Mouse (Mus musculus): Measurements from ENCODE around the gene Myl6b. TPM values are rescaled to one million over a fixed set of nuclear protein-coding genes. Genes with fewer than 3 reads are reported as not detected.

Myl6b gene
- polyA plus RNA-seq, 1 experiment from 2014 or later, result 4.4 TPM

GRCm38 (mm10) chr10:128489785-128490184 lies 8.7 kb downstream of the Myl6b start:
- WGBS, result 59% methylated on average over 4 of the region's 4 CpGs
- peaks cover 8% of the 10 kb centered on the region for H3K4me1 ChIP-seq (ENCODE audit: insufficient read depth)
- H3K4me2 ChIP-seq, result no peak overlapping the region
- H3K36me3 ChIP-seq (ENCODE audit: insufficient read depth), result peaks cover 71% of the 10 kb centered on the region
- H3K27ac ChIP-seq (ENCODE audit: low read depth), result peak overlapping the region; percentile 95
- no peak for TF ChIP-seq CTCF (IDR thresholded peaks at IDR 0.05; ENCODE audit: low read depth)
- no peak for DNase-seq
- H3K9ac ChIP-seq, result no peak overlapping the region
- no peak for ATAC-seq (ENCODE audit: insufficient read depth)
- H3K9me3 ChIP-seq (ENCODE audit: low read depth, low read length), result no peaks in the 10 kb centered on the region
- no peak overlapping the region for H3K4me3 ChIP-seq (ENCODE audit: low read depth, low read length)
- no peaks in the 10 kb centered on the region for H3K27me3 ChIP-seq (ENCODE audit: insufficient read depth, low read length)

- TF ChIP-seq CTCF (IDR thresholded peaks at IDR 0.05; ENCODE audit: low read depth), result no peak
- Histone ChIP-seq H3K27ac (ENCODE audit: low read depth) (peak overlapping the region; percentile 95; the same call in 1 of the 2 replicates), H3K36me3 (ENCODE audit: insufficient read depth) (peaks cover 75% of the 10 kb centered on the region), H3K27me3 (ENCODE audit: insufficient read depth, low read length) (no peaks in the 10 kb centered on the region), H3K9ac (no peak overlapping the region), H3K9me3 (ENCODE audit: low read depth, low read length) (no peaks in the 10 kb centered on the region), H3K4me3 (ENCODE audit: low read depth, low read length) (no peak overlapping the region), H3K4me2 (no peak overlapping the region), H3K4me1 (ENCODE audit: insufficient read depth) (peaks cover 7% of the 10 kb centered on the region; the same call in 1 of the 2 replicates)
- ATAC-seq (ENCODE audit: insufficient read depth) (no peak), DNase-seq (peak; percentile 17)
- WGBS, result 48% methylated on average over 5 of the region's 5 CpGs
These were observed 9.1 kb downstream of the Myl6b start for GRCm38 (mm10) chr10:128489380-128489779.

- H3K4me2 ChIP-seq, result no peak overlapping the region
- no peak overlapping the region for H3K9ac ChIP-seq
- peaks cover 7% of the 10 kb centered on the region; the same call in 1 of the 2 replicates for H3K4me1 ChIP-seq (ENCODE audit: insufficient read depth)
- H3K27ac ChIP-seq (ENCODE audit: low read depth), result no peak overlapping the region
- 73% methylated on average over 4 of the region's 4 CpGs for WGBS
- no peaks in the 10 kb centered on the region for H3K27me3 ChIP-seq (ENCODE audit: insufficient read depth, low read length)
- no peak overlapping the region for H3K4me3 ChIP-seq (ENCODE audit: low read depth, low read length)
- H3K9me3 ChIP-seq (ENCODE audit: low read depth, low read length), result no peaks in the 10 kb centered on the region
- DNase-seq, result no peak
- peaks cover 81% of the 10 kb centered on the region for H3K36me3 ChIP-seq (ENCODE audit: insufficient read depth)
- ATAC-seq (ENCODE audit: insufficient read depth), result no peak
- no peak for TF ChIP-seq CTCF (IDR thresholded peaks at IDR 0.05; ENCODE audit: low read depth)
These were observed 9.7 kb downstream of the Myl6b start for GRCm38 (mm10) chr10:128488776-128489175.

- Histone ChIP-seq H3K27me3 (ENCODE audit: insufficient read depth, low read length) (no peaks in the 10 kb centered on the region), H3K4me1 (ENCODE audit: insufficient read depth) (peaks cover 7% of the 10 kb centered on the region; the same call in 1 of the 2 replicates), H3K4me2 (no peak overlapping the region), H3K9ac (no peak overlapping the region), H3K27ac (ENCODE audit: low read depth) (no peak overlapping the region), H3K9me3 (ENCODE audit: low read depth, low read length) (no peaks in the 10 kb centered on the region), H3K4me3 (ENCODE audit: low read depth, low read length) (no peak overlapping the region), H3K36me3 (ENCODE audit: insufficient read depth) (peaks cover 88% of the 10 kb centered on the region)
- 90% methylated on average over 22 of the region's 22 CpGs for WGBS
- TF ChIP-seq CTCF (IDR thresholded peaks at IDR 0.05; ENCODE audit: low read depth), result no peak
- DNase-seq, result no peak
- ATAC-seq (ENCODE audit: insufficient read depth), result no peak
These were observed 10.4 kb downstream of the Myl6b start for GRCm38 (mm10) chr10:128487861-128488712.

- peaks cover 96% of the 10 kb centered on the region for H3K36me3 ChIP-seq (ENCODE audit: insufficient read depth)
- no peak for TF ChIP-seq CTCF (IDR thresholded peaks at IDR 0.05; ENCODE audit: low read depth)
- ATAC-seq (ENCODE audit: insufficient read depth) (no peak), DNase-seq (no peak)
- no peak overlapping the region for H3K4me2 ChIP-seq
- no peaks in the 10 kb centered on the region; the same call in 1 of the 2 replicates for H3K4me1 ChIP-seq (ENCODE audit: insufficient read depth)
- H3K4me3 ChIP-seq (ENCODE audit: low read depth, low read length), result no peak overlapping the region
- no peaks in the 10 kb centered on the region for H3K27me3 ChIP-seq (ENCODE audit: insufficient read depth, low read length)
- 85% methylated on average over 7 of the region's 7 CpGs for WGBS
- H3K9ac ChIP-seq, result no peak overlapping the region
- no peak overlapping the region for H3K27ac ChIP-seq (ENCODE audit: low read depth)
- no peaks in the 10 kb centered on the region for H3K9me3 ChIP-seq (ENCODE audit: low read depth, low read length)
These were observed 12.1 kb downstream of the Myl6b start for GRCm38 (mm10) chr10:128486370-128486769.

- no peak for ATAC-seq (ENCODE audit: insufficient read depth)
- H3K4me3 ChIP-seq (ENCODE audit: low read depth, low read length), result no peak overlapping the region
These were observed 24.1 kb downstream of the Myl6b start for GRCm38 (mm10) chr10:128474366-128474765.

GRCm38 (mm10) chr10:128460270-128460630 lies 38.2 kb downstream of the Myl6b start:
- Histone ChIP-seq H3K27ac (ENCODE audit: low read depth) (peak overlapping the region; percentile 96; the same call in 1 of the 2 replicates), H3K4me1 (ENCODE audit: insufficient read depth) (0 out of 2 replicates have a peak, but pooled peaks cover 8% of the 10 kb centered on the region), H3K4me2 (peak overlapping the region; percentile 68), H3K9ac (peak overlapping the region; percentile 96), H3K27me3 (ENCODE audit: insufficient read depth, low read length) (no peaks in the 10 kb centered on the region), H3K4me3 (ENCODE audit: low read depth, low read length) (peak overlapping the region; percentile 95), H3K36me3 (ENCODE audit: insufficient read depth) (peaks cover 36% of the 10 kb centered on the region), H3K9me3 (ENCODE audit: low read depth, low read length) (no peaks in the 10 kb centered on the region)
- 5% methylated on average over 5 of the region's 5 CpGs for WGBS
- peak; percentile 23 for DNase-seq
- TF ChIP-seq CTCF (IDR thresholded peaks at IDR 0.05; ENCODE audit: low read depth), result no peak
- no peak for ATAC-seq (ENCODE audit: insufficient read depth)

More at GRCm38 (mm10) chr10:128474366-128474765, 24.1 kb downstream of the Myl6b start:
- Histone ChIP-seq H3K9ac (no peak overlapping the region), H3K27ac (ENCODE audit: low read depth) (no peak overlapping the region), H3K36me3 (ENCODE audit: insufficient read depth) (peaks cover 94% of the 10 kb centered on the region), H3K27me3 (ENCODE audit: insufficient read depth, low read length) (no peaks in the 10 kb centered on the region), H3K4me2 (no peak overlapping the region), H3K4me1 (ENCODE audit: insufficient read depth) (no peaks in the 10 kb centered on the region), H3K9me3 (ENCODE audit: low read depth, low read length) (no peaks in the 10 kb centered on the region)
- no peak for DNase-seq
- TF ChIP-seq CTCF (IDR thresholded peaks at IDR 0.05; ENCODE audit: low read depth), result no peak
- 88% methylated on average over 12 of the region's 12 CpGs for WGBS
